Mouse (Mus musculus): ENCODE results near the gene Il12rb1. TPM values are rescaled to one million over a fixed set of nuclear protein-coding genes. Genes with fewer than 3 reads are reported as not detected.

The Il12rb1 gene
- polyA plus RNA-seq, 1 experiment from 2014 or later: 0.13 TPM

GRCm38 (mm10) chr8:70775227-70775626 lies 33.0 kb upstream of the Il12rb1 start:
- no peak for ATAC-seq (ENCODE audit: insufficient number of reproducible peaks, low FRiP score, low TSS enrichment, low read depth)
- no peaks in the 10 kb centered on the region for H3K9me3 ChIP-seq
- peak overlapping the region; percentile 87 for H3K4me3 ChIP-seq
- peak overlapping the region; percentile 81 for H3K4me2 ChIP-seq
- H3K4me1 ChIP-seq: peaks cover 60% of the 10 kb centered on the region
- no peaks in the 10 kb centered on the region for H3K27me3 ChIP-seq
- peaks cover 59% of the 10 kb centered on the region for H3K36me3 ChIP-seq
- H3K9ac ChIP-seq: peak overlapping the region; percentile 93
- 91% methylated on average over 5 of the region's 5 CpGs for WGBS
- H3K27ac ChIP-seq: peak overlapping the region; percentile 85; the same call in 1 of the 2 replicates

DNA sequence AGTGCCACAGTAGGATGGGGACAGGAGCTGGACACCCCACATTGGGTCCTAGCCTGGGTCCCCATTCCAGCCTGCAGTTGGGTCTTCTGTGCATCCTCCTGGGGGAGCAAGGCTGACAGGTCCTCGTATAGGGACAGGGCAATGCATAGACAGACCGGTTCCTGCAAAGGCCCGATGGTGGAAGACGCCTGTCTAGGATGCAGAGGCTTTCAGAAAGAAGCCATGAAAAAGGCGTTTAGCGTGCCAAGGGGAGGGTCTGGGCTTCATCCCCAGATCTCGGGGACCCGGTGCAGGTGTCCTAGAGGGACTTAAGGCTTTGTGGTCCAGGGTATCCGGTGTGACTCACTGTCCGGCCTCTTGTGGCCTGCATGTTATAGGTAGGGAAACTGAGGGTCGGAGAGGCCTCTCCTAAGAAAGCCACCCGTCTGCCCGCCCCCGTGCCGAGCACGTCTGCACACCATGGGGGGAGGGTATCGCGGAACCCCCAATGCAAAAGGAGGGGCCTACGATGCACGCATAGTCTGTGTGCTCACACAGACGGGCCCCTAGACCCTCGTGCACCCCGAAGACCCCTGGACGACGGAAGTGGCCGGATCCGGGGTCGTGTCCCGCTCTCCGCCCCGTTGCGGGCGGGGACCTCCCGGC lies 32.3 kb upstream of the Il12rb1 start:
- H3K27ac ChIP-seq: peak overlapping the region; percentile 99
- H3K9ac ChIP-seq: peak overlapping the region; percentile 93
- ATAC-seq (ENCODE audit: insufficient number of reproducible peaks, low FRiP score, low TSS enrichment, low read depth): no peak
- peak overlapping the region; percentile 87 for H3K4me3 ChIP-seq
- H3K4me2 ChIP-seq: peak overlapping the region; percentile 81
- 2% methylated on average over 34 of the region's 34 CpGs for WGBS
- no peaks in the 10 kb centered on the region for H3K9me3 ChIP-seq
- peaks cover 59% of the 10 kb centered on the region for H3K36me3 ChIP-seq
- H3K4me1 ChIP-seq: peaks cover 60% of the 10 kb centered on the region
- H3K27me3 ChIP-seq: no peaks in the 10 kb centered on the region

DNA sequence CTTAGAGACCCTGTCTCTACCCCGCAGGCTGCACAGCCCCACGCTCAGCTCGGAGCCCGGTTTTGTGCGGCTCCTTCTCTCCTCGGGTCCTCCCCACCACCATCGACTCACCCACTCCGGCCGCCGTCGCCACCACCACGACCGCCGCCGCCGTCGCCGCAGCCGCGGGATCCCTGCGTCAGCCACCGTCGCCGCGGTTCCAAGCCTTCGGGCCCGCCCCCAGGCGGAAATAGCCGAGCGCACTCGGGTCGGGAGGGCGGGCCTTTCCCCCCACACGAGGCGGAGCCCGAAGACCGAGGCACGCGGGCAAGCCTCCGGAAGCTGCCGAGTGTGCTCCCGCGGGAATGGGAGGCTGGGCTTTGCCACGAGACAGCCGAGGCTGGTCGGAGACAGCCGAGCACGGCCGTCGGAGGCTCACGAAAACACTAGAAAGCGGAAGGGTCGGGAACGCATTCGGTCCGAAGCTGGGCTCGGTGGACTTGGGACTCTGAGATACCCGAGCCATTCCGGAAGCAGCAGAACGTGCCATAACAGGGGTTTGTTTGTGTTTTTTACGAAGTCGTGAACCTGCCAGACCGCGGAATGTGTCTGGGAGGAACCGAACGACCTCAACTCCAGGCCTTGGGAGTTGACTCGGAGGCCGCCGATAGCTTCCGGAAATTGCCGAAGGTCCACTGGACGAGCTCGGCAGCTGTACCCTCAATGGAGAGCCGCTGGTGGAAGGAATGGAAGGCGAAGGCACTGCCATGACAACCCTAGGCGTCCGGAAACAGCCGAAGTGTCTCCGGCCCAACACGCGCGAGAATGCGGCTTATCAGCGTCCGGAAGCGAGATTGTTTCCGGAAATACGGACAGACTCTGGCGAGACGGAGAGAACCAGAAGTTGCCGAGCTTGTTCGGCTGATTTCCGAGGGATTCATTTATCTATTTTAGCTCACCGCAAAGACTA lies 31.5 kb upstream of the Il12rb1 start, which contains the start of gene Pik3r2:
Gene Pik3r2, minus strand, starts transcription at position 218 of the 949 bp plus-strand sequence.
- WGBS: under 1% methylated on average over 94 of the region's 94 CpGs
- Histone ChIP-seq H3K4me2 (peak within 1 kb of the TSS; percentile 81), H3K27ac (peak within 1 kb of the TSS; percentile 99), H3K4me1 (peaks cover 58% of the 10 kb centered on the region), H3K36me3 (peaks cover 59% of the 10 kb centered on the region), H3K9ac (peak within 1 kb of the TSS; percentile 93), H3K9me3 (no peaks in the 10 kb centered on the region), H3K27me3 (no peaks in the 10 kb centered on the region), H3K4me3 (peak within 1 kb of the TSS; percentile 87)
- peak; percentile 91 for ATAC-seq (ENCODE audit: insufficient number of reproducible peaks, low FRiP score, low TSS enrichment, low read depth)

- Histone ChIP-seq H3K36me3 (peaks cover 64% of the 10 kb centered on the region), H3K9ac (no peak overlapping the region), H3K4me3 (no peak overlapping the region), H3K9me3 (no peaks in the 10 kb centered on the region), H3K27ac (no peak overlapping the region), H3K27me3 (no peaks in the 10 kb centered on the region), H3K4me1 (peaks cover 24% of the 10 kb centered on the region), H3K4me2 (no peak overlapping the region)
- no peak for ATAC-seq (ENCODE audit: insufficient number of reproducible peaks, low FRiP score, low TSS enrichment, low read depth)
- WGBS: 67% methylated on average over 11 of the region's 11 CpGs
Observed at GRCm38 (mm10) chr8:70780093-70780492, 28.2 kb upstream of the Il12rb1 start.

- H3K4me3 ChIP-seq: no peak overlapping the region
- H3K4me2 ChIP-seq: no peak overlapping the region
- ATAC-seq (ENCODE audit: insufficient number of reproducible peaks, low FRiP score, low TSS enrichment, low read depth): no peak
- H3K27ac ChIP-seq: no peak overlapping the region
- no peak overlapping the region for H3K9ac ChIP-seq
- peaks cover 77% of the 10 kb centered on the region for H3K36me3 ChIP-seq
- H3K27me3 ChIP-seq: no peaks in the 10 kb centered on the region
- H3K4me1 ChIP-seq: peaks cover 30% of the 10 kb centered on the region
- WGBS: 88% methylated on average over 25 of the region's 25 CpGs
- no peaks in the 10 kb centered on the region for H3K9me3 ChIP-seq
Observed at GRCm38 (mm10) chr8:70786291-70787050, 21.8 kb upstream of the Il12rb1 start.

DNA sequence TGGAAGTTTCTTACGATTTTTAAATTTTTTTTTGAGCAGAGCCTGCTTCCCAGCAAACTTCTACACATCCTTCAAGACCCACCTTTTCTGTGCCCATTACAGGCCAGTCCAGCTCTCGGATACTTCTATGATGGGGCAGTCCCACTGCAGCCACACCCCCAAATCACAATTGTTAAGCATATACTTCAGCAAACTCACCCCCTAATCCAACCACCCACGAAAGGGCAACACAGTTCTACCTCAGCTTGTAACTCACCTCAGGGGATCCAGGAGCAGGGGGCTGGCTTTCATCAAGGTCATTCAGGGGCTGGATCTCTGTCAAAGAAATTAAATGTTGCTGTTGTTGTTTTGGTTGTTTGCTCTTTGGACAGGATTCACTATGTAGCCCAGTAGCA lies 21.2 kb upstream of the Il12rb1 start:
- peaks cover 36% of the 10 kb centered on the region for H3K4me1 ChIP-seq
- no peak overlapping the region for H3K4me3 ChIP-seq
- H3K9me3 ChIP-seq: no peaks in the 10 kb centered on the region
- WGBS: 75% methylated on average over 3 of the region's 3 CpGs
- no peak for ATAC-seq (ENCODE audit: insufficient number of reproducible peaks, low FRiP score, low TSS enrichment, low read depth)
- no peak overlapping the region for H3K4me2 ChIP-seq
- H3K36me3 ChIP-seq: peaks cover 71% of the 10 kb centered on the region
- H3K27ac ChIP-seq: no peak overlapping the region
- no peaks in the 10 kb centered on the region for H3K27me3 ChIP-seq
- no peak overlapping the region for H3K9ac ChIP-seq

GRCm38 (mm10) chr8:70787941-70788667 lies 20.1 kb upstream of the Il12rb1 start:
- Histone ChIP-seq H3K9ac (no peak overlapping the region), H3K27ac (0 out of 2 replicates have a peak overlapping the region, but pooled peaks have one; percentile 40), H3K4me3 (no peak overlapping the region), H3K27me3 (no peaks in the 10 kb centered on the region), H3K4me1 (peaks cover 44% of the 10 kb centered on the region), H3K36me3 (peaks cover 66% of the 10 kb centered on the region), H3K4me2 (no peak overlapping the region), H3K9me3 (no peaks in the 10 kb centered on the region)
- no peak for ATAC-seq (ENCODE audit: insufficient number of reproducible peaks, low FRiP score, low TSS enrichment, low read depth)
- WGBS: 33% methylated on average over 30 of the region's 30 CpGs

DNA sequence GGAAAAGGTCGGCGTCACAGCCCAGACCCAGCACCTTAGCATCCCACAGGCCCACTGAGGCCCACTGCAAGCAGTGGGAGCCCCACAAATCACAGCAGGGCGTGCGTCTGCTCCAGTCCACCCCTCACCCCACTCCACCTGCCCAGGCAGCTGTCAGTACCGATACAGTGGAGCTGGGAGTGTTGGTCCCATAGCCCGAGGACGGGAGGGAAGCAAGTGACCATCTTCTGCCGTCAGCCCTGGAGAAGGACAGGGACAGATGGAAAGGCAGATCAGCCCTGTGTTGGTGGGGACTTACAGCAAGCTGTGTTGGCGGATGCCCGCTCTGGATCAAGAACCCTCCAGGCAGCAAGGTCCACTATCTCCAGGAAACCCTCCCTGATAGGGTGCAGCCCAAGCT lies 19.2 kb upstream of the Il12rb1 start:
- Histone ChIP-seq H3K27me3 (no peaks in the 10 kb centered on the region), H3K4me1 (peaks cover 47% of the 10 kb centered on the region), H3K9me3 (no peaks in the 10 kb centered on the region), H3K27ac (0 out of 2 replicates have a peak overlapping the region, but pooled peaks have one; percentile 40), H3K4me3 (no peak overlapping the region), H3K36me3 (peaks cover 56% of the 10 kb centered on the region), H3K9ac (no peak overlapping the region), H3K4me2 (no peak overlapping the region)
- ATAC-seq (ENCODE audit: insufficient number of reproducible peaks, low FRiP score, low TSS enrichment, low read depth): no peak
- WGBS: 84% methylated on average over 10 of the region's 10 CpGs

DNA sequence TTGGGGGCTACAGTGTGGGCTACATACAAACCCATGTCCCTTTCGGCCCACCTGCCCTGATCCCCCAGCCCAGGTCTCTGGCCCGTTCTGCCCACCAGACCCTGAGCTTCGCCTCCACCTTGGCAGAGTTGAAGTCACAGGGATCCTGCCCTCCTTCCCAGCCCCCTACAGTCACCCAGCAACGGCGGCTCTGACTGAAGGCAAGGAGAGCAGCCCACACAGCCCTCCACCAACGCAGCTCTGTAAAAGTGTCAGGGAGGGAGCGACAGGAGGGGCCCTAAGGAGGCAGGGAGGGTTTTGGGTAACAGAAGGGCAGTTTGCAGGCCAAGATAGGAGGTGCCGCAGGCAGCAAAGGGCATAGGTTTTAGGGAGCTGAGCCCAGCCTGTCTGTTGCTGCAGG lies 17.4 kb upstream of the Il12rb1 start:
- H3K4me3 ChIP-seq: peak overlapping the region; percentile 74; the same call in 1 of the 2 replicates
- H3K27me3 ChIP-seq: no peaks in the 10 kb centered on the region
- H3K27ac ChIP-seq: no peak overlapping the region
- WGBS: 45% methylated on average over 8 of the region's 8 CpGs
- peak overlapping the region; percentile 93 for H3K4me2 ChIP-seq
- H3K36me3 ChIP-seq: peaks cover 38% of the 10 kb centered on the region
- no peaks in the 10 kb centered on the region for H3K9me3 ChIP-seq
- ATAC-seq (ENCODE audit: insufficient number of reproducible peaks, low FRiP score, low TSS enrichment, low read depth): no peak
- 0 out of 2 replicates have a peak overlapping the region, but pooled peaks have one; percentile 87 for H3K9ac ChIP-seq
- H3K4me1 ChIP-seq: peaks cover 47% of the 10 kb centered on the region

DNA sequence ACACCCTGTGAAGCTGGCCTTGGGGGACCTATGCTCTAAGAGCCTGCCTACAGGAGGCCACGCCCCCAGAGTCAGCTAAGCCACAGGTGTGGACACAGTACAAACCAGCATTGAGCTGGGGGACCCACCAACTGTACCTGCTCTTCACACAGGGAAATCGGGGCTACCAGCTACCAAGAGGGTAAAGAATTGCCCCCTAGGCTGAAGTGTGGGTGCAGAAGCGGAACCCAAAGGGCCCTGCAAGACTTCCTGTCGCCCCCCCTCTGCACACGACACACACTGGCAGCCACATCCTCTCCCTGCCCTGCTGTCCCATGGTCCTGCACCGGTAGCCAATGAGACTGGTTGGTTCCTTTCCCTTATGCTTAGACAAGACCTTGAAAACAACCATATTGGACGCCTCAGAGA lies 17.0 kb upstream of the Il12rb1 start:
- Histone ChIP-seq H3K36me3 (peaks cover 34% of the 10 kb centered on the region), H3K27ac (no peak overlapping the region; the same call in 1 of the 2 replicates), H3K4me1 (peaks cover 47% of the 10 kb centered on the region), H3K4me2 (peak overlapping the region; percentile 93), H3K4me3 (peak overlapping the region; percentile 74), H3K27me3 (no peaks in the 10 kb centered on the region), H3K9ac (peak overlapping the region; percentile 87; the same call in 1 of the 2 replicates), H3K9me3 (no peaks in the 10 kb centered on the region)
- ATAC-seq (ENCODE audit: insufficient number of reproducible peaks, low FRiP score, low TSS enrichment, low read depth): no peak
- WGBS: 70% methylated on average over 7 of the region's 7 CpGs
